Mouse (Mus musculus) CD4-positive, CD25-positive, alpha-beta regulatory T cell, adult 2 months (primary cell): ENCODE measurements around the gene Aspscr1.

Source experiments
- DNase-seq: peaks from one replicate; pipeline ENCODE4 v3.0.0-alpha.2; 2012; ENCODE audit warnings: low read depth, low spot score

The Aspscr1 gene

GRCm38 (mm10) chr11:120733521-120733920, 60.7 kb downstream of the Aspscr1 start:
- DNase-seq = no peak

- DNase-seq = no peak
Measured at GRCm38 (mm10) chr11:120736424-120736823, 63.7 kb downstream of the Aspscr1 start.

- no peak for DNase-seq
Measured at GRCm38 (mm10) chr11:120740981-120741380, 68.2 kb downstream of the Aspscr1 start.

- DNase-seq = no peak
Measured at GRCm38 (mm10) chr11:120744121-120744701, 71.4 kb downstream of the Aspscr1 start.

GRCm38 (mm10) chr11:120747974-120748373, 75.2 kb downstream of the Aspscr1 start:
- DNase-seq = no peak

- peak; percentile 77 for DNase-seq
Measured at GRCm38 (mm10) chr11:120749430-120749829, 76.7 kb downstream of the Aspscr1 start.

GRCm38 (mm10) chr11:120751606-120752005, 78.8 kb downstream of the Aspscr1 start:
- no peak for DNase-seq
